Mouse (Mus musculus) adrenal gland, postnatal 14 days (tissue): ENCODE results near the gene Tsc22d1. TPM values are rescaled to one million over a fixed set of nuclear protein-coding genes. Genes with fewer than 3 reads are reported as not detected.

Source experiments
- DNase-seq: peaks from one replicate; pipeline ENCODE4 v3.0.0; 2021; ENCODE audit warnings: mixed read lengths
- total RNA-seq: library from RNA; stranded (reverse); gene quantifications from 2 replicates; pipeline ENCODE4 v1.2.3, GENCODE M21; 2021

The Tsc22d1 gene
- total RNA-seq, 1 experiment from 2014 or later = 846 TPM

DNA sequence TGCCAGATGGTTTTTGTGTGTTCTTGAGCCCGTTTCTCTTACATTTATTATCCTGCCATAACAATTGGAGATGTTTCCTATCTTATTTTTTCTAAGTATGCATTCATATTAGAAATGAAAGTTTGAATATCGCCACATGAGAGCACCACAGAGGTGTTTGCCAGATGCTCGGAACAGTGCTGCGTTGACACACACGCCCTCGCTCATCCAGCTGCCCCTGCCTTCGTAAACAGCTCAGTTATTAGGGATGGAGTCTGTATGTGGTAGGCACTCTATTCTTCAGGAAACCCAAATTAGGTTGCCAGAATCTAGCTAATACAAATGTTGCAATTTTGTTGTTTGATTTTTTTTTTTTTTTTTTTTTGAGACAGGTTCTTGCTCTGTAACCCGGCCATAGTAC lies 18.1 kb downstream of the Tsc22d1 start:
- DNase-seq = no peak

DNA sequence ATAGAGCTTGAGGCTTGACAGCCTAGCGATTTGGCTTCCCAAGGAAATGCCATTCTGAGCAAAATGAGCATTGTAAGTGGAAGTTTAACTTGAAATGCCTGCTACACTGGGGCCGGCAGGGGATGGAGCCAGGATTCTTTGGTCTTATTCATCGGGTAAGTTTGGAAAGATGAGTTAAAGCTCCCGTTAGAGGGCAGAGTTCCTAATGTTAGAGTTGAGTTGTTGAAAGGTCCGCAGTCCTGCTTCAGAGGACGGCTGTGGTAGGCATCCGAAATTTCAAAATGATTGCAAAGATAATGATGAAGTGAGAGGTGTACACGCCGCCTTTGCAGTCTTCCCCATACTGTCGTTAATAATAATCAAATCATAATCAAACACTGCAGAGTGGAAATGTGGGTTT lies 27.4 kb downstream of the Tsc22d1 start:
- DNase-seq = no peak

GRCm38 (mm10) chr14:76448987-76449386 lies 34.2 kb downstream of the Tsc22d1 start:
- DNase-seq = no peak

GRCm38 (mm10) chr14:76451011-76451410 lies 36.2 kb downstream of the Tsc22d1 start:
- DNase-seq = no peak

GRCm38 (mm10) chr14:76452751-76453360 lies 38.1 kb downstream of the Tsc22d1 start:
- no peak for DNase-seq

DNA sequence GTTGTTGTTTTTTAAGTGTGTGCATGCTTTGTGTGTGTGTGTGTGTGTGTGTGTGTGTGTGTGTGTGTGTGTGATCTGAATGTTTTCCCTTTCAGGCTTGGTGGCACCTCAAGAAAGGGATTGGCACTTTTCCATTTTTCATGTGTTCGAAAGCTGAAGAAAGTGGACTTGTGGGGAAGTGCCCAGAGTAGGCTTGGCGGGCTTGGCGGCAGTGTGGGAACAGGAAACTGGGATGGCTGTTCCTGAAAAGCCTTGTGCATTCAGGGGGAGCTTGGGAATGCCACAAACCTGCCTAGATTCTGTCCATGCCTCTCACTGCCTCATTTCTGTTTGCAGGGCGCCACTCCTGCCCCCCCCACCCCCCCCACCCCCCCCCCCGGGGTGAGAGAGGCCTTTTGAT lies 39.9 kb downstream of the Tsc22d1 start:
- DNase-seq = no peak

GRCm38 (mm10) chr14:76455159-76455558 lies 40.4 kb downstream of the Tsc22d1 start:
- no peak for DNase-seq

GRCm38 (mm10) chr14:76457696-76458095 lies 42.9 kb downstream of the Tsc22d1 start:
- DNase-seq = no peak

GRCm38 (mm10) chr14:76460181-76460580 lies 45.4 kb downstream of the Tsc22d1 start:
- DNase-seq = no peak

DNA sequence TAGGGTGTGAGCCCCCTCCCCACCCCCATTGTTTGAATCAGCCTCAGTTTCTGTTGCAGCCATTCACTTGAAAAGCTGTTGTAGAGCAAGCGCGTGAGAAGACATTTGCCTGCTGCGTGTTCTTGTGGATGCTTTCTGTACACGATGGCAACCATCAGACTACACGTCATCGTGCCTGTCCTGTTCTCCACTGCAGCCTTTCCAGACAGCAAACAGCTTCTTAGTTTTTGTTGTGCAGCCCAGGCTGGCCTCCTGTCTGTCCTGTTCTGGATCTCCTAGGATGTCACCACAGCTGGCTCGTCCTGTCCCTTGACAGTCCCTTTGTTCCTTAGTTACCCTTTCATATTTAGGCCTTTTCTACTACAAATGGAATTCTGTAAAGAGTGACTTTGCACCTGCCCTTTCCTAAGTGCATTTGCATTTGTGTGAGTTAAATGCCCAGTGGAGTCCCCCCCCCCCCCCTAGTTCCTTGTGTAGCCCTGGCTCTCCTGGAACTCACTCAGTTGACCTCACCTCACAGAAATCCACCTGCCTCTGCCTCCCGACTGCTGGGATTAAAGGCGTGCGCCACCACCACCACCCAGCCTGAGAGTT lies 46.5 kb downstream of the Tsc22d1 start:
- DNase-seq = no peak

- DNase-seq = no peak
These were observed 48.8 kb downstream of the Tsc22d1 start for GRCm38 (mm10) chr14:76463414-76464098.

- DNase-seq = no peak
These were observed 50.2 kb downstream of the Tsc22d1 start for GRCm38 (mm10) chr14:76464967-76465366.

DNA sequence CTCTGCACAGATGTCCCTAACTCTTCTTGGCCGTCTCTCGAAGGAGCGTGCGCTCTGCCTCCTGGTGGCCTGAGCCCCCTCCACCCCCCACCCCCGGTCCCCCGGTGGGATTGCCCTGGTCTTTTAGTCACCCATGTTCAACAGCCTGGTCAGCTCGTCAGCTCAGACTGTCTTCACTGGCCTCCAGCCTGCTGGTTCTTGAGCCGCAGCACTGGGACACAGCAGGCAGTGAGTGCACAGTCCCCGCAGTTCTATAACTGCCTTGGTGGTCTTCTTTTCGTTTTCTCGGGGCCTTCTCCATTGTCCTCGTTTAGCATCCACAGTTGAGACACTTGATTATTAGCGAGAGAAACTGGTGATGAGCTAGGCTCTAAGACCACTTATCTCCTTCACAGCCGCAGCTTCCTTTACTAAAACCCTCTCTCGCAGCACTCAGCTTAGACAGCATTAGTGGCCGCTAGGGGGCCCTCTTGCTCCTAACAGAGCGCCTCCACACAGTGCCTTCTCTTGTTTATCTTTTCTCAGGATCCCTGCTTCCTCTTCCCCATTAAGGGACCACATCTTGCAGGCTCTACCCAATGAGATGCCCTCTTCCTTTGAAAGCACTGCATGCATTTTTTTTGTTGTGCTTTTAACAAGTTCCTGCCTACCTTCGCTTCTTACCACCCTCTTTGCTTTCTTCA lies 52.0 kb downstream of the Tsc22d1 start:
- DNase-seq = peak; percentile 89

DNA sequence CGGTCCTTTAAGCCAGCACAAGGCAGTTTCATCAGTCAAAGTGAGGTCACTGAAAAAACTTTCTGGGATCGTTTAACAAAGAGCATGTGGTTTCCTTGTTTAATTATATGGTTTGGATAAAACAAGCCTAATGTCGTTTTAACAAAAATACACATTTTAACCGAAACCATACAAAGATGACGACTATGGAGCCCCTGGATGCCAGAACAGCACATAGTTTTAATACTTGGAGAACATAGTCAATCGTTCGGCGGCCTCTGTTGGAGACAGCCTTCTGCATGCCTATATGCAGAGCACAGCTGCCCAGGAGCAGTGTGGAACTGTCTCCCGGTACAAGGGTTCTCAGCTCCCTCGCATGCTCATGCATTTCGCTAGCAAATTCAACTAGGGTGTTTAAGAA lies 53.2 kb downstream of the Tsc22d1 start:
- DNase-seq = no peak

DNA sequence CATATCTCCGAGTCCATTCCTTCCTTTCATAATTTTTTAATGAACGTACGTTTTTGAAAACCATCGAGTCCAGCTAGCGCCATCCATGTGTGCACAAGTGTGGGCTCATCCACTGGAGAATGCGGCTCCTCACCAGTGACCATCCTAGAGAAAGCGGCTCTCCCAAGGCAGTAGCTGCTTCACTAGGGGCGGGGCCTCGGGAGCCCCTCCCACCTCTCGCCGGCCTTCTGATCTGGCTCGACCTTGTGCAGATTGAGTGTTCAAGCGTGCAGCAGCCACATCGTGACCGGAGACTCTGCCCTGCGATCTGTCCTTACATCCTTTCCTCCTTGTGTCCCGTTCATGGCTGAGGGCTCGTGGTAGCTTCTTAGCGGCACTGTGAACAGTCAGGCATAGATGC lies 56.5 kb downstream of the Tsc22d1 start:
- peak; percentile 31 for DNase-seq

GRCm38 (mm10) chr14:76472487-76472886 lies 57.7 kb downstream of the Tsc22d1 start:
- no peak for DNase-seq

DNA sequence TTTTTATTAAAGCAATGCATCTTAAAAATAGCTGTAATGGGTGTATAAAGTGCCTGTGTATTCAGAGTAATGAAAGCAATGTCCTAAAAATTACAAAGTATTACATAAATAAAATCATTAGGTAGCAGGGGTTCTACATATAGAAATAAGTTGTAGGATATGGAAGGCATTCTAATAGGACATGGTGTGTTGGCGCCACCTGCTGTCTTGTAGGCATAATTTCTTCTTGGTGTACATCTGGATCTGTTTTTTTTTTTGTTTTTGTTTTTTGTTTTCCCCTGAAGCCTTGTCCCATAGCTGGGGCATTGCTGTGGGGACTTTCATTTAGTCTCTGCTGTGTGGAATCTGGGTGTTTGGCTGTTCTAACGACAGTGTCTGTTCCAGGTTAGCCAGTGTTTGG lies 58.6 kb downstream of the Tsc22d1 start:
- DNase-seq = peak; percentile 63

DNA sequence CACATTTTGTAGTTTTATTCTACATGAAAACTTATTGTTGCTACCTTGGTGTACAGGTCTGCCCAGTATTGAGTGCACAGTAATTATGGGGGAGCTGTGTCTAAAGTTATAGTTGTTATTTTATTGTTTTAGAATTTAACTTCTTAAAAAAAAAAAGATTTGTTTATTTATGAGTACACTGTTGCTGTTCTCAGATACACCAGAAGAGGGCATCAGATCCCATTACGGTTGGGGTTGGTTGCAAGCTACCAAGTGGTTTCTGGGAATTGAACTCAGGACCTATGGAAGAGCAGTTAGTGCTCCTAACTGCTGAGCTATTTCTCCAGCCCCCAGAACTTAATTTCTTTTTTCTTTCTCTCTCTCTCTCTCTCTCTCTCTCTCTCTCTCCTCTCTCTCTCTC lies 59.4 kb downstream of the Tsc22d1 start:
- peak; percentile 31 for DNase-seq

GRCm38 (mm10) chr14:76476770-76477169 lies 62.0 kb downstream of the Tsc22d1 start:
- no peak for DNase-seq

- no peak for DNase-seq
These were observed 63.3 kb downstream of the Tsc22d1 start for GRCm38 (mm10) chr14:76478076-76478475.

DNA sequence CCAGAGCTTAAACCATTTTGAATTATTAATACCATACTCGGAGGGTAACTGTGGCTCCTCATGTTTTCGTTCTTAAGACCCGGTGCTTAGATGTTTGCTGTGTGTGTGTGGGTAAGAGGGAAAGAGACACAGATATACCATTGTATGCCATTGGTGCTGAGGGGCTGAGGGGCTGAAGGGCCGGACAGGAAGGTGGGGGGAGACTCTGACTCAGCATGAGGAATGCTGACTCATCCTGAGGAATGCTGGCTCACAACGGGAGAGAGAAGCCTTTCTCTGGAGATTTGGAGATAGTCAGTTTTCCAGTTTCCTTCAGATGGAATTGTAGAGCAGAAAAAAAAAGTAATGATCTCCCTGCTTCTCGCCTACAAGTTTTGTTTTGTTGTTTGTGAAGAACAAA lies 63.9 kb downstream of the Tsc22d1 start:
- peak; percentile 51 for DNase-seq

DNA sequence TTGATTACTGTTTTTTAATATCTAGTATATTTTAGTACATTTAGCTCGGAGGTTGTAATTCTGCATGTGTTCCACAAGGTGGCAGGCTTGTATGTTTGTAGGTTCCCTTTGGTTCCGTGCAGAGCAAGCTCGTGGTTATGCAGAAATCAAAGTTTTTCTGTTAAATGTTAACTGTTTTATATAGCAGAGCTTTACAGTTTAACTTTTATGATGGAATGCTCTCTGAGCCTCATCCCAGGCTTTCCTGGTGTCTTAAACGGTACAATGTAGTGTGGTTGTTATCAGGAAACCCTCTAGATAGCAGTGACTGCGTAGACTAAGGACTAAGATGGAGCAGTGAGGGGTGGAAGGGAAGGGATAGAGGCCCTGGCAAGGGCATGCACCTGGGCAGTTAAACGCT lies 65.1 kb downstream of the Tsc22d1 start:
- peak; percentile 50 for DNase-seq

DNA sequence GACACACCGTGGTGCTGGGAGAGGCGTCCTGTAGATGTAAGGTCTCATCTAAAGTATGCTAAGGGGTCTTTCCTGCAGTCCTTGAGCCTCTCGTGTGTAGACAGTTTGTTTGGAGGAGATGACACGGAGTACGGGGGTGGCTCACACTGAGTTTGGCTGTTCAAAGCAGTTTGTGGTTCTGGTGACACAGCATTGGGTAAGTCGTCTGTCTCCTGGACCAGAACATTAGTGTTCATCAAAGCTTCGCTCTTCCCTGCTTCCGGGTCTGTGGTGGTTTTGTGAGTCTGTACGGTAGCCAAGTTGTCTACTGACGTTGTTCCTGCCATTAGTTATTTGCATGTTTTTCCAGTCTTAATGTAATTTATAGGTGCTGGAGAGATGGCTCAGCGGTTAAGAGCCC lies 65.7 kb downstream of the Tsc22d1 start:
- DNase-seq = no peak
